Mouse (Mus musculus): Measurements from ENCODE around the gene Acap1.

- TF ChIP-seq POLR2A (IDR thresholded peaks at IDR 0.05; ENCODE audit: borderline replicate concordance, extremely low read depth, insufficient read depth, insufficient read length, poor library complexity, severe bottlenecking) (no peak), CTCF (IDR thresholded peaks at IDR 0.05; ENCODE audit: borderline replicate concordance, extremely low read depth, insufficient read depth, insufficient read length) (no peak)
Measured at GRCm38 (mm10) chr11:69881787-69882670, 13.3 kb downstream of the Acap1 start.

Data from brain, embryonic 14.5 days (tissue).